Mouse (Mus musculus): ENCODE results near the gene Olfr1357. TPM values are rescaled to one million over a fixed set of nuclear protein-coding genes. Genes with fewer than 3 reads are reported as not detected.

Gene Olfr1357
- polyA plus RNA-seq, 1 experiment from 2014 or later = not detected

DNA sequence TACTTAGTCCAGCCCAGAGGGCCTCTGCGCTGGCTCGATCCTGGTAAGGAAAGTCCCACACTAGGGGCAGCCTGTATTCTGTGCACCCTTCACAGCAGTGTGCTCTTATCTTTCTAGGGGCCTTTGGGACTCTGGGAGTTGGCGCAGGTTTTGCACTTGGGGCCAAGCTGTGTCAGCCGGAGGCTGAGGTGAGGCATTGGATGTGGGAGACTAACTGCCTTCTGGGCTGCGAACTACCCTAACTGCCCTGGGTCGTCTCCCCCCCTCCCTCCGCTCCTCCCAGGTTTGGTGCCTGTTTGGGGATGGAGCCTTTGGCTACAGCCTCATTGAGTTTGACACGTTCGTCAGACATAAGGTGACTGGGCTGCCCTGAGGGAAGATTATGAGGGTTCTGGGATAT is 34.5 kb downstream of the Olfr1357 start:
- H3K27ac ChIP-seq (ENCODE audit: low read depth) = no peak overlapping the region
- 70% methylated on average over 9 of the region's 9 CpGs for WGBS
- TF ChIP-seq CTCF (IDR thresholded peaks at IDR 0.05; ENCODE audit: low read depth) = no peak
- no peaks in the 10 kb centered on the region for H3K27me3 ChIP-seq (ENCODE audit: insufficient read depth, low read length)
- no peak overlapping the region for H3K4me2 ChIP-seq
- DNase-seq (no peak), ATAC-seq (ENCODE audit: insufficient read depth) (no peak)
- no peaks in the 10 kb centered on the region for H3K9me3 ChIP-seq (ENCODE audit: low read depth, low read length)
- H3K36me3 ChIP-seq (ENCODE audit: insufficient read depth) = peaks cover 67% of the 10 kb centered on the region
- H3K4me1 ChIP-seq (ENCODE audit: insufficient read depth) = no peaks in the 10 kb centered on the region
- H3K9ac ChIP-seq = no peak overlapping the region
- H3K4me3 ChIP-seq (ENCODE audit: low read depth, low read length) = no peak overlapping the region

DNA sequence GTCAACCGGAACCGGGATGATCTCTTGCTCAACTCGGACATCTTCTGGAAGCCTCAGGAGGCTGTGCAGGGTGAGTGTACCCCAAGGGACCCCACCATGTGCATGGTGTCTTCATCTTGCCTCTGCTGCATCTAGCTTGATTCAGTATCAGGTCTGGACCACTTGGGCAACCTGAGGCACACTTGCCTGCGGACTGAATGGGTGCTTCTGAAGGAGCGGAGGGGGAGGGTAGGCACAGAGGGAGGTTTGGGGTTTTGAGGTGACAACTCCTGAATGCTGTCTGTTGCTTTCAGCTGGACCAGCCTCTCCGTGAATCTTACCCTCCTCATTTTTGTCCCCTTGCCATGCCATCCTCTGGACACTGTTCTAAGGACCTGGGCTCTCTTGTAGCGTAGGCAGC is 36.8 kb downstream of the Olfr1357 start:
- no peaks in the 10 kb centered on the region for H3K9me3 ChIP-seq (ENCODE audit: low read depth, low read length)
- DNase-seq (no peak), ATAC-seq (ENCODE audit: insufficient read depth) (no peak)
- no peak overlapping the region for H3K4me2 ChIP-seq
- no peak for TF ChIP-seq CTCF (IDR thresholded peaks at IDR 0.05; ENCODE audit: low read depth)
- peaks cover 56% of the 10 kb centered on the region for H3K36me3 ChIP-seq (ENCODE audit: insufficient read depth)
- H3K9ac ChIP-seq = no peak overlapping the region
- H3K27ac ChIP-seq (ENCODE audit: low read depth) = no peak overlapping the region
- no peak overlapping the region for H3K4me3 ChIP-seq (ENCODE audit: low read depth, low read length)
- H3K4me1 ChIP-seq (ENCODE audit: insufficient read depth) = no peaks in the 10 kb centered on the region
- 88% methylated on average over 7 of the region's 7 CpGs for WGBS
- H3K27me3 ChIP-seq (ENCODE audit: insufficient read depth, low read length) = no peaks in the 10 kb centered on the region

DNA sequence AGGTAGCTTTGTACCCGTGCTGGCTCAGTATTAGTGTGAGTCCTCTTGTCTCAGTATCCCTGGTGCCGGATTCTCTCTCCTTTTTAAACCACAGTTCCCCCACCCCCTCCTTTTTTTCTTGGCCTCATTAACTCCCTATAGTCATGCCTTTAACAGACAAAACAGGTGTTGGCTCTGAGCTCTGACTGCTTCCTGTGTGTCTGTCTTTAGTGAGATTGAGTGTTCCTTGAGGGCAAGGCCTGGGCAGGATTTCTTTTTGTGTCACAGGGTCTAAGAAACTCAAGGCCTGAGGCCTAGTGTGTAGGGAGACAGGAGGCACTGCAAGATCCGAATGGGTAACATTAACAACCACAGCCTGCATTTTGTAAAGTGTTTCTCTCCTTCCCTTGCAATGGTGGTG is 39.7 kb downstream of the Olfr1357 start:
- Histone ChIP-seq H3K9ac (no peak overlapping the region), H3K4me1 (ENCODE audit: insufficient read depth) (peaks cover 7% of the 10 kb centered on the region; the same call in 1 of the 2 replicates), H3K36me3 (ENCODE audit: insufficient read depth) (peaks cover 30% of the 10 kb centered on the region), H3K27ac (ENCODE audit: low read depth) (no peak overlapping the region), H3K9me3 (ENCODE audit: low read depth, low read length) (no peaks in the 10 kb centered on the region), H3K27me3 (ENCODE audit: insufficient read depth, low read length) (no peaks in the 10 kb centered on the region), H3K4me2 (no peak overlapping the region), H3K4me3 (ENCODE audit: low read depth, low read length) (no peak overlapping the region)
- TF ChIP-seq CTCF (IDR thresholded peaks at IDR 0.05; ENCODE audit: low read depth) = no peak
- WGBS = 69% methylated on average over 3 of the region's 3 CpGs
- ATAC-seq (ENCODE audit: insufficient read depth) = no peak
- no peak for DNase-seq

DNA sequence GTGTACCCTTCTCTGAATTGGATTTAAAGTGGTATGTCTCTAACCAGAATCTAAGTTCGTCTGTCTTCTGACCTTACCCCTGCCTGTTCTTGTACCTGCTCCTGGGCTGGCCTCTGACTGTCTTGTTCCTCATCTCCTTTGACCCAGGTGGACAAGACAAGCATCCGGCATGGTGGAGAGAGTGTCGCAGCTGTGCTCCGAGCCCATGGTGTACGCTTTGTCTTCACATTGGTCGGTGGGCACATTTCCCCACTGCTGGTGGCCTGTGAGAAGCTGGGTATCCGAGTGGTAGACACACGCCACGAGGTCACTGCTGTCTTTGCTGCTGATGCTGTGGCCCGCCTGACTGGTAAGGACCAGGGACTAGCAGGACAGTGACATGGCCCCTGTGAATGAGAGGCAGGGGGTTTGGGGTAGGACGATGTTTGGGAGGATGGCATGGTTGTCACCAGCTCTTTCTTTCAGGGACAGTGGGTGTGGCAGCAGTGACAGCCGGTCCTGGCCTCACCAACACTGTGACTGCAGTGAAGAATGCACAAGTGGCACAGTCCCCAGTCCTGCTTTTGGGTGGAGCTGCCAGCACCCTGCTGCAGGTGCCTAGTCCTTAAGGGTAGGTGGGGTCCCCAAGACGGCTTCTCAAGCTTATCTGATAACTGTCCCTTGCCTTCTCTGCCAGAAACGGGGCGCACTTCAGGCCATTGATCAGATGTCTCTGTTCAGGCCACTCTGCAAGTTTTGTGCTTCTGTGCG is 41.3 kb downstream of the Olfr1357 start:
- H3K9ac ChIP-seq = no peak overlapping the region
- no peaks in the 10 kb centered on the region for H3K9me3 ChIP-seq (ENCODE audit: low read depth, low read length)
- peaks cover 26% of the 10 kb centered on the region for H3K36me3 ChIP-seq (ENCODE audit: insufficient read depth)
- TF ChIP-seq CTCF (IDR thresholded peaks at IDR 0.05; ENCODE audit: low read depth) = no peak
- H3K27me3 ChIP-seq (ENCODE audit: insufficient read depth, low read length) = no peaks in the 10 kb centered on the region
- peaks cover 7% of the 10 kb centered on the region; the same call in 1 of the 2 replicates for H3K4me1 ChIP-seq (ENCODE audit: insufficient read depth)
- no peak overlapping the region for H3K27ac ChIP-seq (ENCODE audit: low read depth)
- H3K4me3 ChIP-seq (ENCODE audit: low read depth, low read length) = no peak overlapping the region
- WGBS = 87% methylated on average over 16 of the region's 16 CpGs
- no peak overlapping the region for H3K4me2 ChIP-seq
- ATAC-seq (ENCODE audit: insufficient read depth) (no peak), DNase-seq (no peak)

DNA sequence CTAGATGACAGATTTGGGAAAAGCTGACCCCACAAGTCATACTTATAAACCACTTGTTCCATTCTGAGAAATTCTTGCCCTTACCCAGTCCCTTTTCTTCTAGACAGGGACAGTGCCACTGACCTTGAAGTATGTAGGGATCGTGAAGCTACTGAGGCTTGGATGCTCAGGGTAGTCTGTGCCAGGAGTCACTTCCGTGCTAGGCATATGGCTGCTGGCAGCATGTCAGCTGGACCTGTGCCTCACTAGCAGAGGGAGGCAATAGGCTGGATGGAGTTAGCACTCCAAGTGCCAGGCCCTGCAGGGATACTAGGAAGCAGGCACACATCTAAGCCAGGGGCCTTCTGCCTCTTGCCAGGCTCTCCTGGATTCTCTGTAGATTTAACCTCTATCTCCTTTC is 42.2 kb downstream of the Olfr1357 start:
- Histone ChIP-seq H3K4me2 (peak overlapping the region; percentile 80), H3K9ac (peak overlapping the region; percentile 72), H3K27ac (ENCODE audit: low read depth) (no peak overlapping the region), H3K9me3 (ENCODE audit: low read depth, low read length) (no peaks in the 10 kb centered on the region), H3K4me1 (ENCODE audit: insufficient read depth) (peaks cover 7% of the 10 kb centered on the region; the same call in 1 of the 2 replicates), H3K36me3 (ENCODE audit: insufficient read depth) (peaks cover 22% of the 10 kb centered on the region), H3K4me3 (ENCODE audit: low read depth, low read length) (peak overlapping the region; percentile 56), H3K27me3 (ENCODE audit: insufficient read depth, low read length) (no peaks in the 10 kb centered on the region)
- WGBS = 57% methylated on average over 2 of the region's 2 CpGs
- ATAC-seq (ENCODE audit: insufficient read depth) = no peak
- TF ChIP-seq CTCF (IDR thresholded peaks at IDR 0.05; ENCODE audit: low read depth) = no peak
- DNase-seq = peak; percentile 49

DNA sequence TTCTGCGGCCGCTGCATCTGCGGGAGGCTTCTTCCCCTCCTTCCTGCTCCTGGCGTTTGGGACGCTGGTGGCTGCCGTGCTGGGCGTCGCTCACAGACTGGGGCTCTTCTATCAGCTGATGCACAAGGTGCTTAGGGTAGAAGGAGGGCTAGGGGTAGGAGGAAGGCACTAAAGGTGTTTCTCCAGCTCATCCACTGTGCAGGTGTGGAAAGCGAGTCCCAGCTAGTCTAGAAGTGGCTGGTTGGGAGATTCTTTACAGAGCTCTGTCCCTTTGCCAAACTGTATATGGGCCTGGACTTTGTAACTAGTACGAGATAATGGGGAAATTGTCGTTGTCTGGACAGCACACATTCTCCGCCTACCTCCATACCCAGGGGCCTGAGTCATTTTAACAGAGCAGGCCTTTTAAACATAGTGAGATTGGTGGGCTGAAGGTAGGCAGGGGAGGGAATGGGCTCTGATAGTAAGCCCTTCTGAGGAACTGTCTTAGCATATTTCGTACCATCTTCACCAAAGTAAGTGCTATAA is 42.7 kb downstream of the Olfr1357 start:
- peak overlapping the region; percentile 80 for H3K4me2 ChIP-seq
- peaks cover 7% of the 10 kb centered on the region; the same call in 1 of the 2 replicates for H3K4me1 ChIP-seq (ENCODE audit: insufficient read depth)
- H3K36me3 ChIP-seq (ENCODE audit: insufficient read depth) = peaks cover 17% of the 10 kb centered on the region
- no peaks in the 10 kb centered on the region for H3K9me3 ChIP-seq (ENCODE audit: low read depth, low read length)
- peak; percentile 45 for ATAC-seq (ENCODE audit: insufficient read depth)
- 12% methylated on average over 13 of the region's 13 CpGs for WGBS
- H3K27me3 ChIP-seq (ENCODE audit: insufficient read depth, low read length) = no peaks in the 10 kb centered on the region
- peak overlapping the region; percentile 56 for H3K4me3 ChIP-seq (ENCODE audit: low read depth, low read length)
- no peak for TF ChIP-seq CTCF (IDR thresholded peaks at IDR 0.05; ENCODE audit: low read depth)
- peak overlapping the region; percentile 72 for H3K9ac ChIP-seq
- DNase-seq = no peak
- H3K27ac ChIP-seq (ENCODE audit: low read depth) = peak overlapping the region; percentile 88

DNA sequence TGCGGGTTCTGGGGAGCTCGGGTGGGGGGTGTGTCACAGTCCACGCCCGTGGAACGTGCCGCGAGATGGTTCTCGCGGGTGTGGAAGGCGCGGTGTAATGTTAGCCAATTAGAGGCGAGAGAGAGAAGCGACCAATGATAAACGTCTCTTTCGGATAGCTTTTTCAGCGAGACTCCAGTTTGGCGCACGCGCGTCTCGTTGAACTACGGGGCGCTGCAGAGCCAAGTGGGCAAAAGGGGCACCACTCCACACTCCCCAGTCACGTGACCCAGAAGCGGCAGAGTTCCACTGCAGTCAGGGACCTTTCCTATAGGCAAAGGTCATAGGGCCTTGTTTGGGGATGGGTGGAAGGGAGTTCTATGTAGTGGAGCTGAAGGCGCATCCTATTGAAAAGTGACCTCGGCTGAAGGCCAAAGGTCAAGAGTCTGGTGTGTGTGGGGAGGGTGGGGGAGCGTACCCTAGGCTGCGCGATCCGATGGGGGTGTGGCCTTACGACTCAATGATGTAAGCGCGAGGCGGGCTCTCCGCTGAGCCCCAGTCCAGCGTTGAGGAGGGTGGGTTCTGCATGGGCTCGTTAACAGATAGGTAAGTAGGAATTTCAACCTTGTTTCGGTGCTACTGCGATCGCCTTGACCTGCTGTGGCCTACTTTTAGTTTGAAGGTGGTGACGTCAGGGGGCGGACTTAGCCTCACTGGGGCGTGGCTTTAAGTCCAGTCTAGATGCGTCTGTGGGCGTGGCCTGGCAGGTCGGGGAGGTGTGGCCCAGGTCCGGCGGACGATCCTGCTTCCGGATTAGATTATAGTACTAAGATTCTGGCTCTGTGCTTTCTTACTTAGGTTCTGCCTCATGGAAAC is 43.4 kb downstream of the Olfr1357 start, which contains the start of gene Ilvbl:
Gene Ilvbl, plus strand, starts transcription at position 97 of the 855 bp plus-strand sequence.
- H3K4me3 ChIP-seq (ENCODE audit: low read depth, low read length) = peak within 1 kb of the TSS; percentile 56
- peak; percentile 98 for DNase-seq
- peak within 1 kb of the TSS; percentile 72 for H3K9ac ChIP-seq
- peak within 1 kb of the TSS; percentile 80 for H3K4me2 ChIP-seq
- no peaks in the 10 kb centered on the region for H3K27me3 ChIP-seq (ENCODE audit: insufficient read depth, low read length)
- under 1% methylated on average over 51 of the region's 51 CpGs for WGBS
- peaks cover 10% of the 10 kb centered on the region for H3K36me3 ChIP-seq (ENCODE audit: insufficient read depth)
- H3K9me3 ChIP-seq (ENCODE audit: low read depth, low read length) = no peaks in the 10 kb centered on the region
- H3K27ac ChIP-seq (ENCODE audit: low read depth) = peak within 1 kb of the TSS; percentile 88
- ATAC-seq (ENCODE audit: insufficient read depth) = peak; percentile 89
- H3K4me1 ChIP-seq (ENCODE audit: insufficient read depth) = peaks cover 7% of the 10 kb centered on the region; the same call in 1 of the 2 replicates
- TF ChIP-seq CTCF (IDR thresholded peaks at IDR 0.05; ENCODE audit: low read depth) = peak; percentile 48
